Mouse (Mus musculus) hematopoietic stem cell, adult 5-6 weeks (primary cell): ENCODE measurements around the gene Capza2. TPM values are rescaled to one million over a fixed set of nuclear protein-coding genes. Genes with fewer than 3 reads are reported as not detected.

Experiments
- ATAC-seq, 2 experiments: fragments of 125-278 bp in 1 of 2; replicated peaks in 1 of 2; 2 replicates each; pipeline ENCODE4 v1.8.0; 2016 to 2017; ENCODE audit warnings: inconsistent platforms in 2 of 2, mild to moderate bottlenecking in 2 of 2, moderate number of reproducible peaks in 2 of 2, low read depth in 1 of 2, moderate TSS enrichment in 1 of 2; ENCODE audit not compliant: low FRiP score in 2 of 2, poor library complexity in 2 of 2, severe bottlenecking in 2 of 2, insufficient read depth in 1 of 2, low TSS enrichment in 1 of 2
- total RNA-seq: library from RNA; stranded (forward); fragments of 172-1452, 232-1000 nt; gene quantifications from 2 replicates; pipeline ENCODE4 v1.2.3, GENCODE M21; 2017

Gene Capza2
- total RNA-seq, result 355 and 398 TPM in 2 replicates

- peak; percentile 37 to 43; a peak in 3 of 4 replicates for ATAC-seq
Observed at GRCm38 (mm10) chr6:17635615-17636284, at the start of gene Capza2. Capza2 (plus strand) TSS chr6:17636234.

- peak; percentile 92 to 95 for ATAC-seq
Observed at GRCm38 (mm10) chr6:17589049-17589952, 46.7 kb upstream of the Capza2 start.

- ATAC-seq, result no peak
Observed at GRCm38 (mm10) chr6:17589953-17590627, 45.9 kb upstream of the Capza2 start.

- no peak for ATAC-seq
Observed at GRCm38 (mm10) chr6:17593971-17594370, 42.1 kb upstream of the Capza2 start.

GRCm38 (mm10) chr6:17595712-17596462 is 40.1 kb upstream of the Capza2 start:
- 0 out of 4 replicates have a peak, but pooled peaks of 1 of the 2 experiments have one; percentile 12 for ATAC-seq

- ATAC-seq, result no peak
Observed at GRCm38 (mm10) chr6:17599373-17599772, 36.7 kb upstream of the Capza2 start.

- ATAC-seq, result no peak
Observed at GRCm38 (mm10) chr6:17601526-17601925, 34.5 kb upstream of the Capza2 start.

GRCm38 (mm10) chr6:17606915-17607314 is 29.1 kb upstream of the Capza2 start:
- ATAC-seq, result peak; percentile 27 to 39; a peak in 1 of 4 replicates

- peak; percentile 65 to 93; a peak in 2 of 4 replicates for ATAC-seq
Observed at GRCm38 (mm10) chr6:17611352-17612010, 24.6 kb upstream of the Capza2 start.

- no peak for ATAC-seq
Observed at GRCm38 (mm10) chr6:17612652-17613051, 23.4 kb upstream of the Capza2 start.

GRCm38 (mm10) chr6:17620823-17621222 is 15.2 kb upstream of the Capza2 start:
- no peak for ATAC-seq

GRCm38 (mm10) chr6:17621436-17621835 is 14.6 kb upstream of the Capza2 start:
- ATAC-seq, result no peak

- ATAC-seq, result peak; percentile 88 to 91
Observed at GRCm38 (mm10) chr6:17628701-17629455, 7.2 kb upstream of the Capza2 start.

GRCm38 (mm10) chr6:17629756-17630155 is 6.3 kb upstream of the Capza2 start:
- peak in 1 of 2 experiments; percentile 31; a peak in 1 of 4 replicates for ATAC-seq

GRCm38 (mm10) chr6:17631611-17632010 is 4.4 kb upstream of the Capza2 start:
- ATAC-seq, result no peak

GRCm38 (mm10) chr6:17633819-17634218 is 2.2 kb upstream of the Capza2 start:
- no peak for ATAC-seq
